In genomic region chr10:21764891-21765290, GRCm38 (mm10) we compare ENCODE assay signal across 16 mouse cellular contexts.
"Had no signal": no experiment of that assay in that cellular context is flagged by ENCODE, and none has a peak within 500 bp of the region (broad histone marks: within the 10 kb centered on the region; RNA-seq: fewer than 3 reads in every experiment).

No protein-coding gene starts in this region.

- H3K27me3 ChIP-seq: neural tube, embryonic 13.5 days; neural tube, embryonic 15.5 days; stomach, embryonic 15.5 days had no signal

- H3K27ac ChIP-seq: neural tube, embryonic 13.5 days; neural tube, embryonic 15.5 days; stomach, embryonic 15.5 days; stomach, postnatal 0 days had no signal

- DNase-seq: retina, postnatal 1 day; right cerebral cortex, adult 18-20 months; right cerebral cortex, postnatal 14 days; right cerebral cortex, postnatal 25 days; right cerebral cortex, postnatal 4 days; spleen, adult 18-20 months; thymus, adult 18-20 months; thymus, adult 2 months; thymus, postnatal 14 days; thymus, postnatal 25 days; thymus, postnatal 36 days; thymus, postnatal 4 days had no signal

- H3K9me3 ChIP-seq: neural tube, embryonic 13.5 days; neural tube, embryonic 15.5 days; stomach, embryonic 15.5 days had no signal

- H3K4me1 ChIP-seq: neural tube, embryonic 13.5 days; neural tube, embryonic 15.5 days; stomach, embryonic 15.5 days had no signal

- H3K4me3 ChIP-seq: neural tube, embryonic 13.5 days; neural tube, embryonic 15.5 days; stomach, embryonic 15.5 days had no signal

- H3K4me2 ChIP-seq: neural tube, embryonic 13.5 days; neural tube, embryonic 15.5 days; stomach, embryonic 15.5 days had no signal

- H3K9ac ChIP-seq: neural tube, embryonic 13.5 days; neural tube, embryonic 15.5 days; stomach, embryonic 15.5 days had no signal

- H3K36me3 ChIP-seq: neural tube, embryonic 13.5 days; neural tube, embryonic 15.5 days; stomach, embryonic 15.5 days had no signal
